Mouse (Mus musculus): ENCODE results near the gene Slc6a6.

GRCm38 (mm10) chr6:91798496-91798895 lies 114.6 kb downstream of the Slc6a6 start:
- no peak for TF ChIP-seq POLR2A (IDR thresholded peaks at IDR 0.05; ENCODE audit: borderline replicate concordance, extremely low read depth, low read depth, low read length)
- TF ChIP-seq CTCF (IDR thresholded peaks at IDR 0.05; ENCODE audit: insufficient read depth, low read length): no peak

Measured in lung, adult 2 months (tissue).